Mouse (Mus musculus) G1E-ER4 (cell line): ENCODE data around the gene Sh3kbp1. TPM values are rescaled to one million over a fixed set of nuclear protein-coding genes. Genes with fewer than 3 reads are reported as not detected.

Experiments
- GATA1 ChIP-seq: IDR thresholded peaks from one replicate; pipeline ENCODE4 v1.8.0; 2012; ENCODE audit warnings: low read length, inconsistent platforms
- polyA plus RNA-seq: library from polyadenylated mRNA; stranded (reverse); fragments of >175 nt; gene quantifications from 2 replicates; pipeline ENCODE4 v1.2.3, GENCODE M21; 2012

Sh3kbp1 gene
- polyA plus RNA-seq, 1 experiment = 7.6 TPM

- no peak for TF ChIP-seq GATA1
Measured at GRCm38 (mm10) chrX:159763801-159764200, 136.7 kb downstream of the Sh3kbp1 start.

- TF ChIP-seq GATA1 = no peak
Measured at GRCm38 (mm10) chrX:159765850-159766249, 138.8 kb downstream of the Sh3kbp1 start.

- no peak for TF ChIP-seq GATA1
Measured at GRCm38 (mm10) chrX:159769005-159769404, 141.9 kb downstream of the Sh3kbp1 start.

- no peak for TF ChIP-seq GATA1
Measured at GRCm38 (mm10) chrX:159769773-159770172, 142.7 kb downstream of the Sh3kbp1 start.

GRCm38 (mm10) chrX:159772137-159772536, 145.1 kb downstream of the Sh3kbp1 start:
- no peak for TF ChIP-seq GATA1

- TF ChIP-seq GATA1 = no peak
Measured at GRCm38 (mm10) chrX:159775042-159775441, 148.0 kb downstream of the Sh3kbp1 start.

- no peak for TF ChIP-seq GATA1
Measured at GRCm38 (mm10) chrX:159778787-159779186, 151.7 kb downstream of the Sh3kbp1 start.

- TF ChIP-seq GATA1 = no peak
Measured at GRCm38 (mm10) chrX:159790516-159790915, 163.4 kb downstream of the Sh3kbp1 start.

- TF ChIP-seq GATA1 = no peak
Measured at GRCm38 (mm10) chrX:159795603-159796002, 168.5 kb downstream of the Sh3kbp1 start.

- no peak for TF ChIP-seq GATA1
Measured at GRCm38 (mm10) chrX:159804371-159804770, 177.3 kb downstream of the Sh3kbp1 start.

GRCm38 (mm10) chrX:159809510-159809909, 182.4 kb downstream of the Sh3kbp1 start:
- no peak for TF ChIP-seq GATA1

- TF ChIP-seq GATA1 = no peak
Measured at GRCm38 (mm10) chrX:159810469-159810868, 183.4 kb downstream of the Sh3kbp1 start.

- TF ChIP-seq GATA1 = no peak
Measured at GRCm38 (mm10) chrX:159817508-159817907, 190.4 kb downstream of the Sh3kbp1 start.

GRCm38 (mm10) chrX:159828135-159828534, 201.1 kb downstream of the Sh3kbp1 start:
- no peak for TF ChIP-seq GATA1

GRCm38 (mm10) chrX:159829192-159829852, 202.2 kb downstream of the Sh3kbp1 start:
- TF ChIP-seq GATA1 = no peak

GRCm38 (mm10) chrX:159831176-159831575, 204.1 kb downstream of the Sh3kbp1 start:
- TF ChIP-seq GATA1 = no peak

GRCm38 (mm10) chrX:159835239-159835638, 208.2 kb downstream of the Sh3kbp1 start:
- no peak for TF ChIP-seq GATA1

- no peak for TF ChIP-seq GATA1
Measured at GRCm38 (mm10) chrX:159837379-159837778, 210.3 kb downstream of the Sh3kbp1 start.
